Mouse (Mus musculus) thymus, adult 2 months (tissue): Measurements from ENCODE around the gene Gnat1.

ENCODE experiments used
- CTCF ChIP-seq: fragments of 200-500 bp; IDR thresholded peaks from 2 replicates; pipeline ENCODE4 v1.5.1; 2012; ENCODE audit warnings: mild to moderate bottlenecking, control low read depth, low read length, moderate library complexity, borderline replicate concordance; ENCODE audit not compliant: control insufficient read depth, poor library complexity, insufficient read depth; ENCODE audit errors: extremely low read depth
- POLR2A ChIP-seq: fragments of 200-500 bp; IDR thresholded peaks from 2 replicates; pipeline ENCODE4 v1.6.1; 2012; ENCODE audit warnings: mild to moderate bottlenecking, low read length, control low read depth, moderate library complexity; ENCODE audit not compliant: control insufficient read depth, poor library complexity, insufficient read depth; ENCODE audit errors: extremely low read depth

DNA sequence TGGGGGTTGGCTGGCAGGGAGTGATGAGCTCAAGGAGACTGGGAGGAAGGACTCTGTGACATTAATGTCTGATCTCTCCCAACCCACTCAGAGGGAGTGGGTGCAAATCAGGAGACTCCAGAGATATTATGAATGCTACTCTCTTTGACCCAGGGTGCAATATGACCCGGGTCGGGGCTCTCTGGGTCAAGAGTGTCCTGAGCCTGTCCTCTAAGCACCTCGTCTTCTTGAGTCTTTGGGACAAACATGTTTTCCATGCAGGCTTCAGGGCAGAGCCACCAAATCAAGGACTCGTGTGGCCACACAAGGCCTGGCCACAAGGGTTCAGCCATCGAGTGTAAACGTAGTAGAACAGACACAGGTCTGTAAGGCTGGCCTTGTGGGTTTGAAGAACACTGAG lies 21.4 kb downstream of the Gnat1 start:
- TF ChIP-seq CTCF, result no peak
- TF ChIP-seq POLR2A, result no peak
